Mouse (Mus musculus): ENCODE measurements around the gene Usp22.

- TF ChIP-seq CHD2 (IDR thresholded peaks at IDR 0.05; ENCODE audit: low read depth, low read length) (no peak), ZC3H11A (IDR thresholded peaks at IDR 0.05; ENCODE audit: borderline replicate concordance, low read depth, low read length) (no peak), HCFC1 (IDR thresholded peaks at IDR 0.05; ENCODE audit: borderline replicate concordance, insufficient read depth, low read length) (no peak)
These were observed 33.5 kb upstream of the Usp22 start for GRCm38 (mm10) chr11:61208316-61208715.
